21 mouse cellular contexts compared by ENCODE assay signal in the genomic region with DNA sequence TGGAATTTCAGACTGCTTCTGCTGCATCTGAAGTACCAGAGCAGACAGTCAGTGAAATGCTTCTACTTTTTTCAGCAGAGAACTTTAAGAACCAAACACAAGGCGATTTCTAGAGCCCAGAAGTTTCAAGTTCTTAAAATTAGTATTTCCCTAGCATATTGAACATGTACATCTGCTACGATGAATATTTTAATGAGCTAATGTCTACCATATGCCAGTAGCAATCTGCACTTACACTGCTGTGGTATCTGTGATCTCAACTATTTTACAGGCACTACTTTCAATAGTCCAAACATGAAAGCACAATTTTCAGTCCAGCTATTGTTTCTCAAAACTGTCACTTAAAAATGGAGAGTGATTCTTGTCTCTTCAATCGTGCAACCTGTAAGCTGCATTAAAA.
"Had no signal": no experiment of that assay in that cellular context is flagged by ENCODE, and none has a peak within 500 bp of the region (broad histone marks: within the 10 kb centered on the region; RNA-seq: fewer than 3 reads in every experiment).

No protein-coding gene starts in this region.

- H3K4me3 ChIP-seq: limb, embryonic 12.5 days; limb, embryonic 15.5 days; midbrain, embryonic 12.5 days; midbrain, embryonic 15.5 days; neural tube, embryonic 12.5 days; neural tube, embryonic 15.5 days; stomach, embryonic 15.5 days had no signal

- DNase-seq: kidney, adult 2 months; kidney, postnatal 25 days; left cerebral cortex, postnatal 4 days; liver, postnatal 0 days; lung, embryonic 14.5 days; right cerebral cortex, adult 18-20 months; right cerebral cortex, postnatal 14 days; spleen, adult 18-20 months; thymus, postnatal 25 days had no signal

- H3K9me3 ChIP-seq: limb, embryonic 12.5 days; limb, embryonic 15.5 days; midbrain, embryonic 12.5 days; midbrain, embryonic 15.5 days; neural tube, embryonic 12.5 days; neural tube, embryonic 15.5 days; stomach, embryonic 15.5 days had no signal

- H3K4me2 ChIP-seq: limb, embryonic 12.5 days; limb, embryonic 15.5 days; liver, embryonic 11.5 days; lung, embryonic 14.5 days; midbrain, embryonic 12.5 days; midbrain, embryonic 15.5 days; neural tube, embryonic 12.5 days; neural tube, embryonic 15.5 days; stomach, embryonic 15.5 days had no signal

- H3K9ac ChIP-seq: limb, embryonic 12.5 days; limb, embryonic 15.5 days; liver, embryonic 14.5 days; liver, postnatal 0 days; lung, embryonic 14.5 days; midbrain, embryonic 12.5 days; midbrain, embryonic 15.5 days; neural tube, embryonic 12.5 days; neural tube, embryonic 15.5 days; stomach, embryonic 15.5 days had no signal

- H3K36me3 ChIP-seq: limb, embryonic 12.5 days; limb, embryonic 15.5 days; midbrain, embryonic 12.5 days; midbrain, embryonic 15.5 days; neural tube, embryonic 12.5 days; neural tube, embryonic 15.5 days; stomach, embryonic 15.5 days had no signal

- ATAC-seq: liver, postnatal 0 days; lung, postnatal 0 days; midbrain, embryonic 15.5 days had no signal

- H3K4me1 ChIP-seq: limb, embryonic 12.5 days; limb, embryonic 15.5 days; midbrain, embryonic 12.5 days; midbrain, embryonic 15.5 days; neural tube, embryonic 12.5 days; neural tube, embryonic 15.5 days; stomach, embryonic 15.5 days had no signal

- H3K27ac ChIP-seq: kidney, postnatal 0 days; limb, embryonic 12.5 days; limb, embryonic 15.5 days; liver, embryonic 14.5 days; macrophage; midbrain, embryonic 12.5 days; midbrain, embryonic 15.5 days; neural tube, embryonic 12.5 days; neural tube, embryonic 15.5 days; stomach, embryonic 15.5 days had no signal

- H3K27me3 ChIP-seq: limb, embryonic 12.5 days; limb, embryonic 15.5 days; midbrain, embryonic 12.5 days; midbrain, embryonic 15.5 days; neural tube, embryonic 12.5 days; neural tube, embryonic 15.5 days; stomach, embryonic 15.5 days had no signal
